Mouse (Mus musculus) C2C12 (cell line): Measurements from ENCODE around the gene Sema3a. TPM values are rescaled to one million over a fixed set of nuclear protein-coding genes. Genes with fewer than 3 reads are reported as not detected.

ENCODE experiments used
- H3K27me3 ChIP-seq: one replicate; pipeline ENCODE4 v1.6.1; 2011; ENCODE audit not compliant: control insufficient read depth, insufficient read depth, insufficient read length
- H3K36me3 ChIP-seq: one replicate; pipeline ENCODE4 v1.6.1; 2011; ENCODE audit not compliant: control insufficient read depth, insufficient read depth
- H3K4me3 ChIP-seq: one replicate; pipeline ENCODE4 v1.5.1; 2011; ENCODE audit warnings: mild to moderate bottlenecking, control low read depth; ENCODE audit not compliant: poor library complexity, insufficient read depth, severe bottlenecking
- H3K79me2 ChIP-seq: one replicate; pipeline ENCODE4 v1.6.1; 2011; ENCODE audit not compliant: control insufficient read depth, insufficient read depth
- H3K79me3 ChIP-seq: one replicate; pipeline ENCODE4 v1.6.1; 2011; ENCODE audit warnings: low read depth, control low read depth
- H3ac ChIP-seq: one replicate; pipeline ENCODE3; 2011; ENCODE audit warnings: low read depth; ENCODE audit not compliant: control insufficient read depth, insufficient read length
- CEBPB ChIP-seq: IDR thresholded peaks from one replicate; pipeline ENCODE4 v1.6.1; 2011; ENCODE audit warnings: low read depth, mild to moderate bottlenecking, control low read depth, moderate library complexity
- CTCF ChIP-seq: IDR thresholded peaks from one replicate; pipeline ENCODE4 v1.5.1; 2011; ENCODE audit not compliant: control insufficient read depth, insufficient read depth, insufficient read length
- FOSL1 ChIP-seq: IDR thresholded peaks from one replicate; pipeline ENCODE4 v1.8.0; 2011; ENCODE audit warnings: mild to moderate bottlenecking, low read length; ENCODE audit not compliant: poor library complexity, insufficient read depth, severe bottlenecking
- MAX ChIP-seq: IDR thresholded peaks from one replicate; pipeline ENCODE4 v1.6.1; 2011; ENCODE audit warnings: mild to moderate bottlenecking, control low read depth
- MYOD1 ChIP-seq: IDR thresholded peaks from one replicate; pipeline ENCODE4 v1.6.1; 2011; ENCODE audit warnings: low read depth; ENCODE audit not compliant: control insufficient read depth, insufficient read length
- MYOG ChIP-seq: IDR thresholded peaks from one replicate; pipeline ENCODE4 v1.6.1; 2011; ENCODE audit not compliant: control insufficient read depth, insufficient read length; ENCODE audit errors: extremely low read depth
- USF1 ChIP-seq: IDR thresholded peaks from one replicate; pipeline ENCODE4 v1.6.1; 2011; ENCODE audit warnings: low read depth, mild to moderate bottlenecking, control low read depth, moderate library complexity
- polyA plus RNA-seq: library from polyadenylated mRNA; unstranded; fragments of >200 nt; fragmentation: generic; extraction: Trizol; gene quantifications from one replicate; pipeline ENCODE4 v1.2.1, GENCODE M21; 2012; ENCODE audit warnings: missing spikeins

Sema3a gene
- polyA plus RNA-seq, 1 experiment = 11.1 TPM

DNA sequence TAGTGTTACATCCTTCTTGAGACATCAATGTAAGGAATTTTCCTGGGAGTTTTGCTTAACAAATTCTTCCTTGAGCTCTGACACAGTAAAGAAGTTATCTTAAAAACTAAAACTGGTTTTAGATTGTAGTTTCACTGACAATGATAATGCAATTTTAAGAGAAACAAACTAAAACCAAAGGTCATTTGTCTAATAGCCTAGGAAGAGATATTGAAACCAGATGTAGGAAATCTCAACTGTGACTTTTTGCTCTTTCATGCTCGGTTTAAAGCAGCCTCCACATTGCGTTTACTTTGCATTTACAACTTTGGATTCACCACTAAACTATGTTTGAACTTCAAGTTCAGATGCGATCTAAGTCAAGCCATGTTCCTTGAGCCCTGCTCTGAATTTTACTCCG is 982 bp downstream of the Sema3a start:
- no peak for TF ChIP-seq CTCF
- TF ChIP-seq MYOG = no peak
- no peak for TF ChIP-seq USF1
- no peak for TF ChIP-seq CEBPB
- TF ChIP-seq FOSL1 = no peak
- TF ChIP-seq MAX = no peak
- TF ChIP-seq MYOD1 = no peak
- H3K79me3 ChIP-seq = no peaks in the 10 kb centered on the region
- H3K27me3 ChIP-seq = no peaks in the 10 kb centered on the region
- H3K36me3 ChIP-seq = no peaks in the 10 kb centered on the region
- no peaks in the 10 kb centered on the region for H3K79me2 ChIP-seq
- no peak overlapping the region for H3ac ChIP-seq
- no peak overlapping the region for H3K4me3 ChIP-seq

GRCm38 (mm10) chr5:13127121-13127520 is 1.9 kb downstream of the Sema3a start:
- H3K4me3 ChIP-seq = no peak overlapping the region
- H3K36me3 ChIP-seq = no peaks in the 10 kb centered on the region
- no peaks in the 10 kb centered on the region for H3K79me2 ChIP-seq
- no peak overlapping the region for H3ac ChIP-seq
- H3K79me3 ChIP-seq = no peaks in the 10 kb centered on the region
- no peak for TF ChIP-seq MYOD1
- no peak for TF ChIP-seq CTCF
- TF ChIP-seq CEBPB = no peak
- TF ChIP-seq USF1 = no peak
- TF ChIP-seq FOSL1 = no peak
- TF ChIP-seq MAX = no peak
- H3K27me3 ChIP-seq = no peaks in the 10 kb centered on the region

DNA sequence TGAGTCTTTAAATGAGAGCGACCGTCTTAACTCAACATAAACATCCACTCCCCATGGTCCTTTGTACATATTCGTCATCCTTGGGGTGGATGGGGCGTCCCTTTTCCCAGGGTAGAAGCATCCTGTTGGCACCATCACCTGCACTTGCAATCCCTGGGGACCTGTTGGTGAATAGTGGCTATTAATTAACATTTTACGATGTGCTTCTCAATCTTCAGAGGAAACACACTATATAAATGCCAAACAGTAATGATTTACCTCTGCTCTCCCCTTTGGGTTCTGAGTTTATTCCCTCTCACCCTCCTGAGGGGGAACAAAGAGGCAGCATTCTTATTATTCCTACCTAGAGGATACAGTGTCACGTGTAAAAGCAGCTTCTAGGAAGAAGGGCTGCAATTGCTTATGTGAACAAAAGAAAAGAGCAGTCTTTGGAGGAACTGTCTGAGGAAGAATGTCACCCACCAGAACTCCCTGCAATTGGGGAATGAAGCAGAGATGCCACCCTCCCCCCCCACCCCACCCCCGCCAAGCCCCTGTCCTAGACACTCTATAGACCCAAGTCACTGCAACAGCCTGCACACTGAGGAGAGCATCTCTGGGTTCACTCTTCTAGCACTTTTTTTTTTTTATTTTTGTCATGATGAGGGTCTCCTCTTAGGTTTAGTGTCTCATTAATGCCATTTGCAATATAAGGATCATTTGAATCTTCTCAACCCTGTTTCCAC is 19.7 kb downstream of the Sema3a start:
- Histone ChIP-seq H3K4me3 (no peak overlapping the region), H3K79me3 (no peaks in the 10 kb centered on the region), H3K79me2 (no peaks in the 10 kb centered on the region), H3K27me3 (no peaks in the 10 kb centered on the region), H3ac (no peak overlapping the region), H3K36me3 (no peaks in the 10 kb centered on the region)
- TF ChIP-seq MYOD1 (no peak), FOSL1 (no peak), CEBPB (no peak), MAX (no peak), USF1 (no peak), MYOG (no peak), CTCF (no peak)

DNA sequence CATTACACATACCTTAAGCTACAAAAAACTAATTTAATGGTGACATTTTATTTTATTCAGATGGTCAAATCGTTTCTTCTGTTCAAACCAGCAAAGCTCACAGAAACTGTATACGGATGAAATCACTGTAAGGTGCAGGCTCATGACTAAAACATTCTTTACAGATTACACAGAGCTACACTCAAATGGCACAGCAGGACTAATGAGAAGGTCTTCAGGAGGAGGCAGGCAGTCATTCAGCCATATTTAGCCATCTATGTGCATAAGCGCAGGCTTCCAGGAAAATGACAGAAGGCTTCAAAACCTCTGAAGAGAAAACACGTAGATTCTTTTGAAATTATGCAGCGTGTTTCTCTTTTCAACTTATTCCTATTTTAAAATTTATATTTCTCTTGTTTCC is 24.7 kb downstream of the Sema3a start:
- no peaks in the 10 kb centered on the region for H3K79me3 ChIP-seq
- TF ChIP-seq CEBPB = no peak
- no peak for TF ChIP-seq CTCF
- no peak for TF ChIP-seq USF1
- no peak for TF ChIP-seq MAX
- no peak for TF ChIP-seq FOSL1
- TF ChIP-seq MYOD1 = no peak
- no peak for TF ChIP-seq MYOG
- H3K79me2 ChIP-seq = no peaks in the 10 kb centered on the region
- no peak overlapping the region for H3K4me3 ChIP-seq
- no peak overlapping the region for H3ac ChIP-seq
- H3K27me3 ChIP-seq = no peaks in the 10 kb centered on the region
- H3K36me3 ChIP-seq = no peaks in the 10 kb centered on the region

GRCm38 (mm10) chr5:13151002-13151401 is 25.8 kb downstream of the Sema3a start:
- H3K4me3 ChIP-seq = no peak overlapping the region
- no peaks in the 10 kb centered on the region for H3K79me3 ChIP-seq
- H3K27me3 ChIP-seq = no peaks in the 10 kb centered on the region
- no peaks in the 10 kb centered on the region for H3K79me2 ChIP-seq
- H3K36me3 ChIP-seq = no peaks in the 10 kb centered on the region
- TF ChIP-seq MYOG = no peak
- no peak for TF ChIP-seq USF1
- no peak overlapping the region for H3ac ChIP-seq
